ENCODE assay signal across 8 mouse cellular contexts in the genomic region with DNA sequence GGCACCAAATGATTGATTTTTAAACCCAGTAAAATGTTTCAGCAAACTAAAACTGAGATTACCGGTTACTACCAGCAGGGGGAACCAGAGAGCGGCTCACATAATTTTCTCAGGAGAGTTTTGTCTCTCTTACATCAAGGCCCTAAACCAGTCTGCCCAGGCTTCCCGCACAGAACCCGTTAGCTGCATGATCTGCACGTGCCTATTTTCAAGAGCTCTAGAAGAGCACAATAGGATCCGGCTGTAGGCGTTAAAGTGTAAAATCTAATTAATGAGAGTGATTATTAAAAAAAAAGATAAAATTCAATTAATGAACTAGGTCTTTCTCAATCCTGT. TPM values are rescaled to one million over a fixed set of nuclear protein-coding genes. Genes with fewer than 3 reads are reported as not detected.
A peak's percentile ranks its signal among the peaks of the same experiment; 100 is the strongest.
DNase-seq lines count a peak whose midpoint lies in the region; ATAC-seq lines count a peak whose summit lies in the region.

No protein-coding gene starts in this region.

- H3K27me3 ChIP-seq in kidney, embryonic 14.5 days (ENCODE audit: control insufficient read depth, insufficient read depth, low read length): no peaks in the 10 kb centered on the region
- no peaks in the 10 kb centered on the region for H3K27me3 ChIP-seq in liver, embryonic 13.5 days
- no peaks in the 10 kb centered on the region for H3K27me3 ChIP-seq in neural tube, embryonic 12.5 days (replicated peaks)

- DNase-seq in 416B (ENCODE audit: low read depth): peak; percentile 59
- DNase-seq in R1 (ENCODE audit: low read depth, low spot score): peak; percentile 60
- peak; percentile 68 to 77 for DNase-seq in cerebellum, postnatal 25 days
- DNase-seq in gastrocnemius, postnatal 14 days: peak; percentile 46
- DNase-seq in liver, embryonic 13.5 days: peak; percentile 23
- DNase-seq in thymus, postnatal 4 days: peak; percentile 57

- peaks cover 8% of the 10 kb centered on the region; the same call in 1 of the 2 replicates for H3K36me3 ChIP-seq in kidney, embryonic 14.5 days (ENCODE audit: control insufficient read depth, insufficient read depth, low read length)
- H3K36me3 ChIP-seq in liver, embryonic 13.5 days: no peaks in the 10 kb centered on the region
- peaks cover 8% of the 10 kb centered on the region; the same call in 1 of the 2 replicates for H3K36me3 ChIP-seq in neural tube, embryonic 12.5 days

- intact Hi-C loops in gastrocnemius, postnatal 14 days (cut with DNase I; ENCODE audit: low total_unique reads): loop anchor here (10.0 kb wide), 1 partner anchor 150 kb away; the partner anchor contains the start of gene Ing3

- H3K4me2 ChIP-seq in kidney, embryonic 14.5 days (replicated peaks; ENCODE audit: low read depth, low read length): no peak overlapping the region
- no peak overlapping the region for H3K4me2 ChIP-seq in liver, embryonic 13.5 days
- no peak overlapping the region for H3K4me2 ChIP-seq in neural tube, embryonic 12.5 days (replicated peaks)

- peak; percentile 79; the same call in 1 of the 2 replicates for ATAC-seq in kidney, embryonic 14.5 days (ENCODE audit: low FRiP score, low TSS enrichment)
- no peak for ATAC-seq in liver, embryonic 13.5 days (ENCODE audit: low read depth)
- peak; percentile 82 for ATAC-seq in neural tube, embryonic 12.5 days (ENCODE audit: low FRiP score, low read depth)

- 8% methylated on average over 7 of the region's 7 CpGs for WGBS in kidney, embryonic 14.5 days
- WGBS in liver, embryonic 13.5 days (ENCODE audit: insufficient replicate concordance): 9% methylated on average over 7 of the region's 7 CpGs
- WGBS in neural tube, embryonic 12.5 days: 7% methylated on average over 7 of the region's 7 CpGs

- no peak overlapping the region for H3K4me3 ChIP-seq in kidney, embryonic 14.5 days (ENCODE audit: low read length)
- no peak overlapping the region for H3K4me3 ChIP-seq in liver, embryonic 13.5 days (replicated peaks)
- no peak overlapping the region for H3K4me3 ChIP-seq in neural tube, embryonic 12.5 days

- H3K9me3 ChIP-seq in kidney, embryonic 14.5 days (ENCODE audit: control insufficient read depth, low read length): no peaks in the 10 kb centered on the region
- H3K9me3 ChIP-seq in liver, embryonic 13.5 days (replicated peaks): no peaks in the 10 kb centered on the region
- no peaks in the 10 kb centered on the region for H3K9me3 ChIP-seq in neural tube, embryonic 12.5 days

- no peak overlapping the region for H3K9ac ChIP-seq in kidney, embryonic 14.5 days (ENCODE audit: low read depth, low read length)
- H3K9ac ChIP-seq in liver, embryonic 13.5 days: no peak overlapping the region
- H3K9ac ChIP-seq in neural tube, embryonic 12.5 days: no peak overlapping the region

- no peak overlapping the region for H3K27ac ChIP-seq in kidney, embryonic 14.5 days (ENCODE audit: low read depth, low read length)
- no peak overlapping the region for H3K27ac ChIP-seq in liver, embryonic 13.5 days
- H3K27ac ChIP-seq in neural tube, embryonic 12.5 days: no peak overlapping the region

- no peaks in the 10 kb centered on the region for H3K4me1 ChIP-seq in kidney, embryonic 14.5 days (ENCODE audit: control insufficient read depth, insufficient read depth, low read length)
- H3K4me1 ChIP-seq in liver, embryonic 13.5 days (replicated peaks): peaks cover 27% of the 10 kb centered on the region
- no peaks in the 10 kb centered on the region for H3K4me1 ChIP-seq in neural tube, embryonic 12.5 days

RNA-seq across cellular contexts. Expression of gene Tspan12, which starts 57.3 kb away (rescaled TPM):
- total RNA-seq in gastrocnemius, postnatal 14 days (2021): 10 to 100 TPM; 21.2 to 25.8 TPM
- 52.2 and 61.8 TPM in 2 replicates for polyA plus RNA-seq in kidney, embryonic 14.5 days (2014; fragmentation: Nextera tagmentation; extraction: Ambion mirVana)
- polyA plus RNA-seq in liver, embryonic 13.5 days (2015; fragmentation: Nextera tagmentation; extraction: Ambion mirVana): 23.3 and 29.1 TPM in 2 replicates
- 62.2 and 63.0 TPM in 2 replicates for polyA plus RNA-seq in neural tube, embryonic 12.5 days (2016; fragmentation: Nextera tagmentation; extraction: Ambion mirVana)
